ENCODE assay signal across 9 mouse cellular contexts in genomic region chr13:53284740-53285191, GRCm38 (mm10). TPM values are rescaled to one million over a fixed set of nuclear protein-coding genes. Genes with fewer than 3 reads are reported as not detected.
DNase-seq lines count a peak whose midpoint lies in the region; ATAC-seq and TF ChIP-seq lines count a peak whose summit lies in the region.
"Had no signal": no experiment of that assay in that cellular context is flagged by ENCODE, and none has a peak within 500 bp of the region (broad histone marks: within the 10 kb centered on the region; RNA-seq: fewer than 3 reads in every experiment).

No protein-coding gene starts in this region.

- no peaks in the 10 kb centered on the region for H3K36me3 ChIP-seq in lung, embryonic 15.5 days
- no peaks in the 10 kb centered on the region for H3K36me3 ChIP-seq in forebrain, embryonic 13.5 days (ENCODE audit: poor library complexity, severe bottlenecking)
- H3K36me3 ChIP-seq in stomach, embryonic 14.5 days (ENCODE audit: control insufficient read depth, insufficient read depth, low read length) = no peaks in the 10 kb centered on the region

- peak overlapping the region; percentile 77 for H3K27ac ChIP-seq in lung, embryonic 15.5 days
- no peak overlapping the region for H3K27ac ChIP-seq in forebrain, embryonic 13.5 days
- H3K27ac ChIP-seq in stomach, embryonic 14.5 days (ENCODE audit: low read length) = peak overlapping the region; percentile 84; the same call in 1 of the 2 replicates

- DNase-seq in lung, adult 2 months = no peak
- DNase-seq in kidney, postnatal 10 days = peak; percentile 30
- DNase-seq in layer of hippocampus, postnatal 10 days (ENCODE audit: low spot score in 2 of 2) = no peak

- 1% methylated on average over 17 of the region's 17 CpGs for WGBS in lung, embryonic 15.5 days
- WGBS in lung, adult 2 months = 24% methylated on average over 17 of the region's 17 CpGs
- WGBS in forebrain, embryonic 13.5 days = 2% methylated on average over 17 of the region's 17 CpGs
- WGBS in stomach, embryonic 14.5 days = 3% methylated on average over 17 of the region's 17 CpGs

- no peak for ATAC-seq in lung, embryonic 15.5 days (ENCODE audit: borderline replicate concordance, extremely low read depth, low FRiP score, low TSS enrichment)
- no peak for ATAC-seq in forebrain, embryonic 13.5 days
- ATAC-seq in stomach, embryonic 14.5 days (ENCODE audit: insufficient number of reproducible peaks, insufficient read depth, low FRiP score, low read depth) = no peak
- ATAC-seq in cerebellum, adult (ENCODE audit: insufficient number of reproducible peaks, low FRiP score, low TSS enrichment) = no peak
- no peak for ATAC-seq in megakaryocyte progenitor cell, adult 5-6 weeks (replicated peaks; ENCODE audit: poor library complexity)

- peak overlapping the region; percentile 73 for H3K9ac ChIP-seq in lung, embryonic 15.5 days
- peak overlapping the region; percentile 73 for H3K9ac ChIP-seq in forebrain, embryonic 13.5 days
- H3K9ac ChIP-seq in stomach, embryonic 14.5 days (replicated peaks; ENCODE audit: low read depth, low read length) = peak overlapping the region; percentile 82

- H3K27me3 ChIP-seq in lung, embryonic 15.5 days = 0 out of 2 replicates have a peak, but pooled peaks cover 5% of the 10 kb centered on the region
- H3K27me3 ChIP-seq in forebrain, embryonic 13.5 days = peaks cover 31% of the 10 kb centered on the region
- no peaks in the 10 kb centered on the region for H3K27me3 ChIP-seq in stomach, embryonic 14.5 days (ENCODE audit: control insufficient read depth, insufficient read depth, low read length)

- H3K4me2 ChIP-seq in lung, embryonic 15.5 days = peak overlapping the region; percentile 62
- peak overlapping the region; percentile 69 for H3K4me2 ChIP-seq in forebrain, embryonic 13.5 days
- peak overlapping the region; percentile 74 for H3K4me2 ChIP-seq in stomach, embryonic 14.5 days (replicated peaks; ENCODE audit: low read depth, low read length)

- peaks cover 50% of the 10 kb centered on the region for H3K4me1 ChIP-seq in lung, embryonic 15.5 days
- no peaks in the 10 kb centered on the region for H3K4me1 ChIP-seq in lung, adult 2 months (ENCODE audit: control insufficient read depth, insufficient read depth, low read length)
- H3K4me1 ChIP-seq in forebrain, embryonic 13.5 days = peaks cover 42% of the 10 kb centered on the region
- H3K4me1 ChIP-seq in stomach, embryonic 14.5 days (ENCODE audit: control insufficient read depth, insufficient read depth, low read length) = peaks cover 37% of the 10 kb centered on the region

- no peaks in the 10 kb centered on the region for H3K9me3 ChIP-seq in lung, embryonic 15.5 days
- H3K9me3 ChIP-seq in forebrain, embryonic 13.5 days (replicated peaks) = no peaks in the 10 kb centered on the region
- no peaks in the 10 kb centered on the region for H3K9me3 ChIP-seq in stomach, embryonic 14.5 days (ENCODE audit: control insufficient read depth, low read depth, low read length)

- no peak for TF ChIP-seq POLR2A in lung, adult 2 months (IDR thresholded peaks at IDR 0.05; ENCODE audit: borderline replicate concordance, extremely low read depth, low read depth, low read length)

- no peak for TF ChIP-seq CTCF in lung, adult 2 months (IDR thresholded peaks at IDR 0.05; ENCODE audit: insufficient read depth, low read length)

- H3K4me3 ChIP-seq in lung, embryonic 15.5 days = peak overlapping the region; percentile 69
- H3K4me3 ChIP-seq in lung, adult 2 months (replicated peaks; ENCODE audit: extremely low read depth, low read depth, low read length) = no peak overlapping the region
- H3K4me3 ChIP-seq in forebrain, embryonic 13.5 days = peak overlapping the region; percentile 50
- peak overlapping the region; percentile 82 for H3K4me3 ChIP-seq in stomach, embryonic 14.5 days (ENCODE audit: low read depth, low read length)

RNA-seq across cellular contexts. Expression of gene Ror2, which starts 1.2 kb away (rescaled TPM):
- polyA plus RNA-seq in lung, embryonic 15.5 days (2015; fragmentation: Nextera tagmentation; extraction: Ambion mirVana) = 17.1 and 17.6 TPM in 2 replicates
- polyA plus RNA-seq in lung, adult 2 months (2012; rRNA removed) = 4.0 and 4.3 TPM in 2 replicates
- 5.8 and 6.5 TPM in 2 replicates for polyA plus RNA-seq in forebrain, embryonic 13.5 days (2015; fragmentation: Nextera tagmentation; extraction: Ambion mirVana)
- polyA plus RNA-seq in stomach, embryonic 14.5 days (2014; fragmentation: Nextera tagmentation; extraction: Ambion mirVana) = 13.9 and 14.0 TPM in 2 replicates
- total RNA-seq in megakaryocyte progenitor cell, adult 5-6 weeks (2015) = not detected in 2 replicates
- 0.14 TPM in 1 of 2 replicates, not detected in the other for total RNA-seq in megakaryocyte progenitor cell, adult 5-6 weeks (2017)
- total RNA-seq in layer of hippocampus, postnatal 10 days (2021) = 1 to 10 TPM; 2.2 to 2.3 TPM
- total RNA-seq: liver, adult 2 months had no signal
